Mouse (Mus musculus): ENCODE results near the gene Slc22a15. TPM values are rescaled to one million over a fixed set of nuclear protein-coding genes. Genes with fewer than 3 reads are reported as not detected.

Slc22a15 gene
- polyA plus RNA-seq, 1 experiment from 2014 or later = 8.2 TPM

DNA sequence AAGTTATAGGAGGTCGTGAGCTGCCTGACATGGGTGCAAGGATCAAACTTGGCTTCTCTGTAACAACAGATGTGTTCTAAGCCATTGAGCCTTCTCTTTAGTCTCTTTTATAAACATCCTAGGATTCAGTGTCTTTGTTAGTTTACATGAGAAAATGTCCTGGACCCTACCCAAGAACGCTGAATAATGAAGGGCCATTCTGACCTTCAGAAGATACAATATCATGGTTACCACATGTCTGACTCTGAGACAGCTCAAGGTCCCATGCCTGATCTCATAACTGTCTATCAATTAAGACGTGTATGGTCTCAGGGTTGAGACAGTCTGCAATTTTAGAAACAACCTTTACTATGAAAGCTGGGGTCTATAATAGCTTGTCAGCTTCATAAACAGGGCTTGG lies 62.4 kb downstream of the Slc22a15 start:
- no peak overlapping the region for H3K4me3 ChIP-seq
- ATAC-seq (ENCODE audit: insufficient number of reproducible peaks, low FRiP score) = no peak
- H3K9me3 ChIP-seq (replicated peaks) = no peaks in the 10 kb centered on the region
- 84% methylated on average over 3 of the region's 3 CpGs for WGBS
- H3K36me3 ChIP-seq = peaks cover 69% of the 10 kb centered on the region
- H3K9ac ChIP-seq = no peak overlapping the region
- H3K27ac ChIP-seq (ENCODE audit: poor library complexity, severe bottlenecking) = no peak overlapping the region
- no peaks in the 10 kb centered on the region for H3K4me1 ChIP-seq (replicated peaks)
- no peaks in the 10 kb centered on the region for H3K27me3 ChIP-seq (replicated peaks)
- H3K4me2 ChIP-seq = no peak overlapping the region

GRCm38 (mm10) chr3:101860151-101860550 lies 64.1 kb downstream of the Slc22a15 start:
- Histone ChIP-seq H3K4me1 (replicated peaks) (no peaks in the 10 kb centered on the region), H3K4me2 (no peak overlapping the region), H3K4me3 (no peak overlapping the region), H3K36me3 (peaks cover 68% of the 10 kb centered on the region), H3K9me3 (replicated peaks) (no peaks in the 10 kb centered on the region), H3K27me3 (replicated peaks) (no peaks in the 10 kb centered on the region), H3K27ac (ENCODE audit: poor library complexity, severe bottlenecking) (no peak overlapping the region), H3K9ac (no peak overlapping the region)
- no peak for ATAC-seq (ENCODE audit: insufficient number of reproducible peaks, low FRiP score)
- WGBS = 68% methylated on average over 7 of the region's 7 CpGs

DNA sequence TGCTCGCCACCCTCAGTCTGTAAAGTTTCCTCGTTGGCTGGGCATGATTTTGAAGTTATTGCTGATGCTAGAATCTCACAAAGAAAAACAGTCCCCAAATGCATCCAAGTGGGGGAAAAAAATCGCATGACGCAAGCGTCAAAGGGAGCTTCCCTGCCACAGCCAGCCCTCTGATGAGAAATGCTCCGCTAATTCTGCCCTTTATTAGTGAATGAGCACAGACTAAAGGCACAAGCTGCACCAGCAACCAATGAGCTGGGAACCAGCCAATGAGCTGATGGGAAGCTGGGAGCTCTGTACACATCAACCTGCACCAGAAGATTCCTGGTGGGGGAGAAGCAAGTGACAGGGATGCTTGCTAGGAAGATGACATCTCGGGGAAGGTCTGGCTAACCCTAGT lies 64.5 kb downstream of the Slc22a15 start:
- Histone ChIP-seq H3K27ac (ENCODE audit: poor library complexity, severe bottlenecking) (no peak overlapping the region), H3K27me3 (replicated peaks) (no peaks in the 10 kb centered on the region), H3K4me1 (replicated peaks) (no peaks in the 10 kb centered on the region), H3K4me3 (no peak overlapping the region), H3K36me3 (peaks cover 68% of the 10 kb centered on the region), H3K9ac (no peak overlapping the region), H3K4me2 (no peak overlapping the region), H3K9me3 (replicated peaks) (no peaks in the 10 kb centered on the region)
- ATAC-seq (ENCODE audit: insufficient number of reproducible peaks, low FRiP score) = no peak
- 79% methylated on average over 7 of the region's 7 CpGs for WGBS

GRCm38 (mm10) chr3:101854075-101854474 lies 70.2 kb downstream of the Slc22a15 start:
- 74% methylated on average over 1 of the region's 1 CpGs for WGBS

DNA sequence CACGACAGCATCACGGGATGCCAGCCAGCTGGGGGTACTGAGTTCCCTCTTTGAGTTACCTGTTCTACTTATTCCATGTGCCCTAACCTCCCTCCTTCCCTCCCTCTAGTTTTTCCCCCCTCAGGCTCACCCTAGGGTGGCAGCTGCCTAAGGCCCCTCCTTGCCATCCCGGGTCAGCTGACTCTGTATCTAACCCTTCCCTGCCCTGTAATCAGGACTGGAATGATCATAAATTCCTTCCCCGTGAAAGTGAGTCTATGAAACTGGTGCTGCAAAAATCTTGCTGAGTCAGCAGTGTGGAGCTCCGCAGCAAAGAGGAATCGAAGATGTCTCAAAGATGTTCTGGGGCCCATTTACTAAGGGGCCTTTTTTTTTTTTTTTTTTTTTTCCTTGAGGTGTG lies 72.9 kb downstream of the Slc22a15 start:
- Histone ChIP-seq H3K27ac (ENCODE audit: poor library complexity, severe bottlenecking) (no peak overlapping the region), H3K4me2 (no peak overlapping the region), H3K4me1 (replicated peaks) (peaks cover 11% of the 10 kb centered on the region), H3K9ac (no peak overlapping the region), H3K4me3 (no peak overlapping the region), H3K9me3 (replicated peaks) (no peaks in the 10 kb centered on the region), H3K36me3 (peaks cover under 1% of the 10 kb centered on the region; the same call in 1 of the 2 replicates), H3K27me3 (replicated peaks) (no peaks in the 10 kb centered on the region)
- no peak for ATAC-seq (ENCODE audit: insufficient number of reproducible peaks, low FRiP score)
- WGBS = 64% methylated on average over 6 of the region's 6 CpGs

More at GRCm38 (mm10) chr3:101854075-101854474, 70.2 kb downstream of the Slc22a15 start:
- Histone ChIP-seq H3K4me1 (replicated peaks) (peaks cover 11% of the 10 kb centered on the region), H3K36me3 (peaks cover 15% of the 10 kb centered on the region; the same call in 1 of the 2 replicates), H3K4me2 (no peak overlapping the region), H3K27me3 (replicated peaks) (no peaks in the 10 kb centered on the region), H3K9ac (no peak overlapping the region), H3K4me3 (no peak overlapping the region), H3K27ac (ENCODE audit: poor library complexity, severe bottlenecking) (no peak overlapping the region), H3K9me3 (replicated peaks) (no peaks in the 10 kb centered on the region)
- no peak for ATAC-seq (ENCODE audit: insufficient number of reproducible peaks, low FRiP score)

- no peak within 1 kb of the TSS for H3K27ac ChIP-seq (ENCODE audit: poor library complexity, severe bottlenecking)
- no peaks in the 10 kb centered on the region for H3K27me3 ChIP-seq (replicated peaks)
- 82% methylated on average over 5 of the region's 5 CpGs for WGBS
- no peak within 1 kb of the TSS for H3K4me3 ChIP-seq
- no peak within 1 kb of the TSS for H3K9ac ChIP-seq
- H3K4me1 ChIP-seq (replicated peaks) = peaks cover 11% of the 10 kb centered on the region
- ATAC-seq (ENCODE audit: insufficient number of reproducible peaks, low FRiP score) = no peak
- no peaks in the 10 kb centered on the region for H3K36me3 ChIP-seq
- no peaks in the 10 kb centered on the region for H3K9me3 ChIP-seq (replicated peaks)
- no peak within 1 kb of the TSS for H3K4me2 ChIP-seq
Observed at GRCm38 (mm10) chr3:101848816-101849215, 75.4 kb downstream of the Slc22a15 start, which contains the start of gene Mab21l3. TSS of gene Mab21l3 (minus strand) at chr3:101848959.

DNA sequence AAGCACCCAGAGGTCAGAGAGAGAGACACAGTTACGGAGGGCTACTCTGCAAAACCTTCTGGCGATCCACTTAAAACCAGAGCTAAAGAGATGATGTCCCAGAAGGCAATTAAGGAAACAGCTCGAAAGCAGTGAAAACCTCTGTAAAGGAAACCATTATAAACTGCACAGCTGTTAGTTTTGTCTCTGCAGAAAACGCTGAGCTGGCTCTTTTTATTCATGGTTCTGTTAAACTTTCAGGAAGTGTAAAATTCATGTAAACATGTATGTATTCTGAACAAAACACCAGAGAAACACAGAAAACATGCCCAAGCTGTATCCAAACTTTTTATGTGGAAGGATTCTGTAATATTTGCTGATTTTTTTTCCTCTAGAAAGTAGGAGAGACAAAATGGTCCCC lies 78.2 kb downstream of the Slc22a15 start:
- Histone ChIP-seq H3K9ac (no peak overlapping the region), H3K4me1 (replicated peaks) (no peaks in the 10 kb centered on the region), H3K27ac (ENCODE audit: poor library complexity, severe bottlenecking) (no peak overlapping the region), H3K4me3 (no peak overlapping the region), H3K4me2 (no peak overlapping the region), H3K27me3 (replicated peaks) (no peaks in the 10 kb centered on the region), H3K9me3 (replicated peaks) (no peaks in the 10 kb centered on the region), H3K36me3 (no peaks in the 10 kb centered on the region)
- ATAC-seq (ENCODE audit: insufficient number of reproducible peaks, low FRiP score) = no peak
- WGBS = 80% methylated on average over 4 of the region's 4 CpGs

DNA sequence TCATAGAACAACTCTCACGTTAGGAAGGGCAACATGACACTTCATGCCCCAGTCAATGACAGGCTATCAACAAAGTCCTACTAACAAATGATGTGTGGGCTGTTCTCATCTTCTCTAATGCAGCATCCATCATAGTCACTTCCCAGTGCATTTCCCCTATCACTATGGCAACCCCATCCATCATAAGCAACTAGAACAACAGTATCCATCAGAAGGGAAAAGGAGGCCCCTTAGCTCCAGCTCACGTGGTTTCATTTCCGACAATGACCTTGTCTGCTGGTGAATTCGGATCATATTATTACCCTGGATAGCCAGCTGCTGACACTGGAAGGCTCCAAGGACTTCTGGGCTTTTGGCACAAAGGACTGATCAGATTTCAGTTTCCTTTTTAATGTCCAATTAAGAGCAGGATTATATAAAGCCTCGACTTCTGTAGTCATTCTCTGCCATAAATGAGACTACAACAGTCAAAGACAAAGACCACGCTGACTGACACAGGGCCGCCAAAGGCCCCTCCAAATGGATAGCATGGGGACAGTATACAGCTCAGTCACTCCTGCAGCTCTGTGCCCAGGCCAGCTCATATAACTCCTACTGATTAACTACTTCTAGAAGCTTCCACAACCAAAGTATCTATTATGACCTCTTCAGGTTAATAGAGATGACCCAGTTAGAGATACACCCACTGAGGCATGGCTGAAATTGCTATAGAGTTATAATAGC lies 81.7 kb downstream of the Slc22a15 start:
- Histone ChIP-seq H3K9ac (no peak overlapping the region), H3K36me3 (no peaks in the 10 kb centered on the region), H3K27me3 (replicated peaks) (no peaks in the 10 kb centered on the region), H3K4me3 (no peak overlapping the region), H3K4me1 (replicated peaks) (no peaks in the 10 kb centered on the region), H3K9me3 (replicated peaks) (no peaks in the 10 kb centered on the region), H3K27ac (ENCODE audit: poor library complexity, severe bottlenecking) (no peak overlapping the region), H3K4me2 (no peak overlapping the region)
- WGBS = 79% methylated on average over 7 of the region's 7 CpGs
- ATAC-seq (ENCODE audit: insufficient number of reproducible peaks, low FRiP score) = no peak

DNA sequence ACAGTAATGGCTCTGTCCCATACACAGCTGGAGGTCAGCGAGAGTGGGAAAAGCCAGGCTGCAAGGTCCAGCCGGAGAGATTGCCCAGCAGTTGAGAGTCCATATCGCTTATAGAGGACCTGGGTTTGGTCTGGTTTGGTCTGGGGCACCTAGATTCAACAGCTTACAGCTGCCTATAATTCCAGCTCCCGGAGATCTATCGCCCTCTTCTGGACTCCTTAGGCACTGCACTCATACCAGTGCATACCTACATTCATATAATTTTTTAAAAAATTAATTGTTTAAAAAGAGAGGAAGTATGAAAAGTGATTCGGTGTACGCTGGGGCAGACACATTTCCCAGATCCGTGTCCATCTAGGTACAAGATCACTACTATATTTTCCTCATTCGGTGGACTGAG lies 84.9 kb downstream of the Slc22a15 start:
- WGBS = 85% methylated on average over 9 of the region's 9 CpGs
- H3K9ac ChIP-seq = no peak overlapping the region
- H3K27ac ChIP-seq (ENCODE audit: poor library complexity, severe bottlenecking) = no peak overlapping the region
- no peak overlapping the region for H3K4me2 ChIP-seq
- no peaks in the 10 kb centered on the region for H3K27me3 ChIP-seq (replicated peaks)
- no peak for ATAC-seq (ENCODE audit: insufficient number of reproducible peaks, low FRiP score)
- peaks cover 14% of the 10 kb centered on the region for H3K4me1 ChIP-seq (replicated peaks)
- H3K4me3 ChIP-seq = no peak overlapping the region
- H3K36me3 ChIP-seq = no peaks in the 10 kb centered on the region
- H3K9me3 ChIP-seq (replicated peaks) = no peaks in the 10 kb centered on the region

DNA sequence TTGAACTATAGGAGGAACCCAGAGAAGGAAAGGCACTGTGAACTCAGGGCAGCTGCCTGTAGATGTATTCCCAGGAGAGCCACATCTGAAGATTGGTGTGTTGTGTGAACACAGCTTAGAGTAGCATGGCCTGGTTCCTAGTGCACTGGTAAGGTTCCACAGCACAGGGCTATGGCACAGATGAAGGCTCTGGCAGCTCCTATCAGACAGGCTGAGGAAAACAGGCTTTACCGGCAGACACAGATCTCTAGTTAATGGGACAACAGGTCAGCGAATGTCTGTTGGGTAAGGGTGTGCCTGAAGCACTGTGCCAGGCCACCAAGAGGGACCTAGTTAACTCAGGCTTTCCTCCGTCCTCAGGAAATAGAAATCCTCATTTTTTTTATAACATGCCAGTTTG lies 87.3 kb downstream of the Slc22a15 start:
- Histone ChIP-seq H3K9ac (no peak overlapping the region), H3K9me3 (replicated peaks) (no peaks in the 10 kb centered on the region), H3K4me3 (no peak overlapping the region), H3K36me3 (no peaks in the 10 kb centered on the region), H3K27ac (ENCODE audit: poor library complexity, severe bottlenecking) (no peak overlapping the region), H3K27me3 (replicated peaks) (no peaks in the 10 kb centered on the region), H3K4me1 (replicated peaks) (peaks cover 14% of the 10 kb centered on the region), H3K4me2 (no peak overlapping the region)
- no peak for ATAC-seq (ENCODE audit: insufficient number of reproducible peaks, low FRiP score)
- 74% methylated on average over 3 of the region's 3 CpGs for WGBS

GRCm38 (mm10) chr3:101836532-101836931 lies 87.7 kb downstream of the Slc22a15 start:
- Histone ChIP-seq H3K36me3 (no peaks in the 10 kb centered on the region), H3K4me2 (peak overlapping the region; percentile 63), H3K4me3 (peak overlapping the region; percentile 24), H3K9me3 (replicated peaks) (no peaks in the 10 kb centered on the region), H3K27me3 (replicated peaks) (no peaks in the 10 kb centered on the region), H3K4me1 (replicated peaks) (peaks cover 19% of the 10 kb centered on the region), H3K9ac (peak overlapping the region; percentile 30; the same call in 1 of the 2 replicates), H3K27ac (ENCODE audit: poor library complexity, severe bottlenecking) (peak overlapping the region; percentile 12; the same call in 1 of the 2 replicates)
- 76% methylated on average over 5 of the region's 5 CpGs for WGBS
- no peak for ATAC-seq (ENCODE audit: insufficient number of reproducible peaks, low FRiP score)

DNA sequence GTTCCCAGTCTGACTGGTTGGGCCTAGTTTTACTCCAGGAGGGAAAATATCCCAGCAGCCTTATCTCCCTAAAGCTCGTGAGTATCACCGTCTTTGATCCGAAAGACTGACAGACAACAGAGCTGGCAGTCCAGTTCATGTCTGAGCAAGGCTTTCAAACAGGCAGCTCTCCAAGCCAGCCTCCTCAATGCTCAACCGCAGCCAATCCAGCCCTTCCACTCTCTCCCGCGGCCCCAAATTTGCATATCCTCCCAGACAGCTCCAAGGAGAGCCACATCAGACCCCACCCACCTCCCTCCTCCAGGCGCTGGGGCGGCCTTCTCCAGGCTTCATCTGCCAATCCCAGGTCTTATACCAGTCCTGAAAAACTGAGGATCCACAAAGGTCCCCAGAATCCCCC lies 88.2 kb downstream of the Slc22a15 start:
- Histone ChIP-seq H3K36me3 (no peaks in the 10 kb centered on the region), H3K27ac (ENCODE audit: poor library complexity, severe bottlenecking) (peak overlapping the region; percentile 12), H3K4me1 (replicated peaks) (peaks cover 22% of the 10 kb centered on the region), H3K4me2 (peak overlapping the region; percentile 63), H3K27me3 (replicated peaks) (no peaks in the 10 kb centered on the region), H3K9me3 (replicated peaks) (no peaks in the 10 kb centered on the region), H3K9ac (peak overlapping the region; percentile 30; the same call in 1 of the 2 replicates), H3K4me3 (peak overlapping the region; percentile 24)
- WGBS = under 1% methylated on average over 8 of the region's 8 CpGs
- ATAC-seq (ENCODE audit: insufficient number of reproducible peaks, low FRiP score) = peak; percentile 82; the same call in 1 of the 2 replicates

Data from heart, embryonic 12.5 days (tissue).